Mouse (Mus musculus): ENCODE results near the gene Tiam1.

DNA sequence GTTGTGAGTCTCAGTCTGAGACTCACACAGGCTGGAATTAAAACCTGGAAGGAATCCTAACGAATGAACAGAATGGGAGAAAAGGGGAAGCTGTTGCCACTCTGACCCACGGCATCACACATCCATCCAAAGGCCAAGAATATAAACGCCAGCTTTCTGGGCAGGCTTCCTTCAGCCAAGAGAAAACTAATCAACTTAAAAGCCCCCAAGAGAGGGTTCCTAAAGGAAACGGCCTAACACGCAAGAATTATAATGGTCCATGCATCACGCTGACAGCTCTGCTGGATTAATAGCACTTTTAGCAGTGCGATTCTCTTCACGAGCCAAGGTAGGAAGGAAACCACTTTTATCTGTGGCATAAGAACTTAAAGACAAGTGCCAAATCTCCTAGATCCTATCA is 242.9 kb downstream of the Tiam1 start:
- no peak for TF ChIP-seq GATA1 (IDR thresholded peaks at IDR 0.05; ENCODE audit: borderline replicate concordance, low read length)
- no peak for TF ChIP-seq FLI1 (IDR thresholded peaks at IDR 0.05; ENCODE audit: low read length)

Data from megakaryocyte, embryonic 14.5 days (primary cell).